Mouse (Mus musculus) G1E-ER4 (cell line): ENCODE measurements around the gene Cep170. TPM values are rescaled to one million over a fixed set of nuclear protein-coding genes. Genes with fewer than 3 reads are reported as not detected.

Experiments
- GATA1 ChIP-seq: IDR thresholded peaks from one replicate; pipeline ENCODE4 v1.8.0; 2012; ENCODE audit warnings: low read length, inconsistent platforms
- polyA plus RNA-seq: library from polyadenylated mRNA; stranded (reverse); fragments of >175 nt; gene quantifications from 2 replicates; pipeline ENCODE4 v1.2.3, GENCODE M21; 2012

Cep170 gene
- polyA plus RNA-seq = 2.2 and 3.0 TPM in 2 replicates

DNA sequence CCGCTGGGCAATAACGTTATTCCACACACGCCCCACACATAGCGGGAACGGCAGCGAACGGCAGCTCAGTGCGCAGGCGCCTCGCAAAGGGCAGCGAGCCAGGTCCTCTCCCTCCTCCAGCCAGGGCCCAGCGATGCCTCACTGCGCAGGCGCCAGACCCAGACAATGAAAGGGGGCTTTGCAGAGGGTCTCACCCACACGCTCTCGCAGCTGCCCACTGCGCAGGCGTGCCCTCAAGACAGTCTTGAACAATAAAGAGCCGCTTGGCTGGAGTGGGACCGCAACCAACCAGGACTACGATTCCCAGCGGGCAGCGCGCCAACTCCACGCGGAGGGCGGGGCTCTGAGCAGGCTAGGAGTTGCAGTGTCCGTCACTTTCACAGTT lies at the start of gene Cep170:
Gene Cep170 (minus strand): TSS at position 32 of the 385 bp plus-strand sequence.
- TF ChIP-seq GATA1 = no peak

DNA sequence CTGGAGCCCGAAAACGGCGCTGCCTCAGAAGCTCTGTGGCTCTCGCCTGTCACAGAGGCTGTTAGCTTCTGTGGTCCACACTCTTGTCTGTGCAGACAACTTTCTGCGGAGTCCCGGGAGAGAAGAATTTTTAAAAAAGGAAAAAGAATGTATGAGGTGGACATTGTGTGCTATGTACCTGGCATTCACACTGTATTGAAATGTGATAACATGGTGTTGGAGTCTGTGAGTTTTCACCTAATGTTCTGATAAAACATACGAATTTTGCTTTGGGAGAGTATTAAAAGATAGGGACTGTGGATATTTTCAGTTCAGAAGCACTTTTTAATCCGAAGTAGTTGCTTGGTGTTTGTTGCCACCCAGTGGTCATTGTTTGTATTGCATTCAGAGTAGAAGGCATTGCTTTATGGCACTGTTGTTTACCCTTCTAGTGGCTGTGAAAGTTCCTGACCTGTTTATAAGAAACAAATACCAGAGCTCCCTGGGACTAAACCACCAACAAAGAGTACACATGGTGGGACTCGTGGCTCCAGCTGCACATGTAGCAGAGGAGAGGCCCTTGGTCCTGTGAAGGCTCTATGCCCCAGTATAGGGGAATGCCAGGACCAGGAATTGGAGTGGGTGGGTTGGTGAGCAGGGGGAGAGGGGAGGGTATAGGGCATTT lies 48.2 kb upstream of the Cep170 start:
- no peak for TF ChIP-seq GATA1

DNA sequence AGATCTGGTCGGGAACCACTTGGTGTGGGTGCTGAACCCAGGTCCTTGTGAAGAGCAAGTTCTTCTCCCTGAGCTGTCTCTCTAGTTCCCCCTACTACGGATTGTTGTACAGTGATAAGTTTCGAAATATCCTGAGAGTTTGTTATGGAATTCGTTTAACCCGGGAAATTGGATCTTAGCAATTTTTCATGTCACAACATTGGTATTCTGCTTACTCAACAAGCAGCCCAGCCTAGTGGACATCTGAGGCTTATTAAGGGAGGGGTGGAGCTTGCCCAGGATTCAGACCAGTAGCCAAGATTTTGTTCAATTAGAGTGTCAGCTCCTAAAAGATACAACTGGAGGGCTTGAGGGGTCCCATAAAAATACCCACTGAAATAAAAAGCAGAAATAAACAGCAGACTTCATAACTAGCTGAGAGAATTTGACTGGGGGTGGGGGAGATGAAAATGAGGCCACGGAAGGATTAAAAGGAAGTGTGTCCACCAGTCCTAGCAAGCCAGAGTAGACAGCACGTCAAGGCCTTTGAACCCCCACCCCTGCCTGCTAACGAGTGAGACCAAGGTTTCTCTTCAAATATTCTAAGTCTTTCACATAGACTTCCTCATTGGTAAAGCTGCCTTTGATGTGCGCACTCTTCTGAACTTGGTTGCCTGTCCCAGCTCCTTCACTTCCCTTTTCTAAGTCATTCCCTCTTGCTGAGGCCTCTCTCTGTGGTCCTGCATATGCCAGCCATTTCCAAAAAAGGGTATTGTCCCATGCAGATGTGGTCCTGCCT lies 39.1 kb upstream of the Cep170 start:
- TF ChIP-seq GATA1 = no peak

DNA sequence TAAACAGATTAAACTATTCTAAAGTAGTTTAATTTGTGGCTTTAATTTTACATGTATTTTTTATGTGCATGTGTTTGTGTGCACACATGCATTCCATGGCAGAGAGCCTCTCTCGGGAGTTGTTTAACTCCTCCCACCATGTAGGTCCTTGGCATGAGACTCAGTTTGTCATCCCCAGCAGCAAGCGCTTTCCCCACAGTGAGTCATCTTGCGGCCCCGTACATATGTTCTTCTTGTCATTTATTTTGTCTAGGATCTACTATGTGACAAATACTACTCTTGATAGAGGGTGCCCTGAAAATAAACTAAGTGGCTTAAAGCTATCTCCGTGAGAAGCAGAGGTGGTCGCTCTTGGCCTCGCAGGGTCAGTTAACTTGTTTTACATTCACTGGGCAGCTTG lies 37.5 kb upstream of the Cep170 start:
- TF ChIP-seq GATA1 = no peak

DNA sequence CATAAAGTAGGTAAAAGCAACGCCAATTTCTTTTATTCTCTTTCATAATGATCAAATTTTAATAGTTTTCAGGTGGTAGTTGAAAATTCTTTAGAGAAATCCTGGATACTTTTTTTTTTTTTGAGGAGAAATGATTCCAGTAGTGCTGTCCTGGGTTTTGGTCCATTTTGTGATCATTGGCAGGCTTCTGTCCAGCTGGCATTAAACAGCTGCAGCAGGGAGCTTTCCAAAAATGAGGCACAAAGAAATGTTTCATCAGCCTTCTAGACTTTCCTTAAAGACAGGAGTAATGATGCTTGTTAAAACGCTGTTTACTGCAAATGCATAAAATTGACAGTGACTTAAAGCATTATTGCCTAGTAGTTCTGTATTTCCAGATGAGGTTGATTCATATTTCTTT lies 35.5 kb upstream of the Cep170 start:
- TF ChIP-seq GATA1 = no peak

DNA sequence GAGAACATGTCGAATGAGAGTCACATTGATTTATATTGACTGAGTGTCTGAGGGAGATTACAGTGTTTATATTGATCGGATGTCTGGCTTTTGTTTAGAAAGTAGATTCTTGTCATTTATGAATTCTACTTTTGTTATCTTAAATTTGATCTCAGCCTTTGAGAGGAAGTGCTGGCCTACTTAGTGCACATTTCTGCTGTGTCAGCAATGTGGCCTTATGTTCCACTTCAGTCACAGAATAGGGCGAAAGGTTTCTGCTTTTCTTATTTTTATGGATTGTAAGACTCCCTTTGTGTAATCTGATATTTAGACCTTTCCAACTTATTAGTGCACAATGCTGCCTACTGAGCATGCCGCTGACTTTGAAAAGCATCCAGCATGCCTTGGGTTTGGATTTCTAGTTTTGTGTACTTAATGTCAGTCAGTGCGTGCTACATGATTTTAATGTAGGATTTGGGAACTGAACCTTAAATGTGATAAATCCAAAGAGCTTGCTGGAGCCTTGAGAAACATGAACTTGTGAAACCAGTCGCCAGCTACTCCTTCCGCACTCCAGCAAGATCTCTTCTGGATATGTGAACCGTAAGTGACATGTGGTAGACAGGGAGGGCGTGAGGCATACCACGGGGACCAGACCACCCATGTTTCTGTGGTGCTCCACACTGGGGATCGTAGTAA lies 34.9 kb upstream of the Cep170 start:
- TF ChIP-seq GATA1 = no peak

DNA sequence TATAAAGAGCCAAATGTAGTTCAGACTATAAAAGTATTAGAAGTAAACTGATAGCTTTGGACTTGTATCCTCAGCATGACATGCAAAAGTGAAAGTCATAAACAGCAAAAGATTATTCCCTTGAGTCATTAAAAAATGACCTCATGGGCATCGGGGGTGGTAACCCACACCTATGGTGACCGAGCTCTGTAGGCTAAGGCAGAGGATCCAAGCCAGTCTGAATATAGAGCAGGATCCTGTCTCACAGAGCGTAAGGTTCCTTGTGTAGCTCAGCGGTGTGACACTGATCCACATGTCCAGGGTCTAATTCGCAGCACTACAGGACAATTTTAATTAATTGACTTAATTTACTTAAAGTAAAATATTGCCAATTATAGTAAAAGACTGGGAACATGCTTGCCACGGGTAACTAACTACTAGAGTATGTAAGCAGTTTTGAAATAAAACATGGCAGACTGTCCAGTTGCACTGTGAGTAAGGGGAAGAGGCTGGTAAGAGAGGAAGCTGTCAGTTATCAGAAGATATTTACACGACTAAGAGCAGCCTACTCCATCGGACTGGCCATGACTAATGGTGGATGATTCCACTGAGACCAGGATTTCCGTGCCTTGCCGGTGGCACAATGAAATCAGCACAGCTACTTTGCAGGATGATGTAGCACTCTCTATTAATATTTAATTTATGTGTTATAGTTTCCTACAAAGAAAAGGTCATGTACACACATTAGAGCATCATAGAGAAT lies 33.4 kb upstream of the Cep170 start:
- TF ChIP-seq GATA1 = no peak

DNA sequence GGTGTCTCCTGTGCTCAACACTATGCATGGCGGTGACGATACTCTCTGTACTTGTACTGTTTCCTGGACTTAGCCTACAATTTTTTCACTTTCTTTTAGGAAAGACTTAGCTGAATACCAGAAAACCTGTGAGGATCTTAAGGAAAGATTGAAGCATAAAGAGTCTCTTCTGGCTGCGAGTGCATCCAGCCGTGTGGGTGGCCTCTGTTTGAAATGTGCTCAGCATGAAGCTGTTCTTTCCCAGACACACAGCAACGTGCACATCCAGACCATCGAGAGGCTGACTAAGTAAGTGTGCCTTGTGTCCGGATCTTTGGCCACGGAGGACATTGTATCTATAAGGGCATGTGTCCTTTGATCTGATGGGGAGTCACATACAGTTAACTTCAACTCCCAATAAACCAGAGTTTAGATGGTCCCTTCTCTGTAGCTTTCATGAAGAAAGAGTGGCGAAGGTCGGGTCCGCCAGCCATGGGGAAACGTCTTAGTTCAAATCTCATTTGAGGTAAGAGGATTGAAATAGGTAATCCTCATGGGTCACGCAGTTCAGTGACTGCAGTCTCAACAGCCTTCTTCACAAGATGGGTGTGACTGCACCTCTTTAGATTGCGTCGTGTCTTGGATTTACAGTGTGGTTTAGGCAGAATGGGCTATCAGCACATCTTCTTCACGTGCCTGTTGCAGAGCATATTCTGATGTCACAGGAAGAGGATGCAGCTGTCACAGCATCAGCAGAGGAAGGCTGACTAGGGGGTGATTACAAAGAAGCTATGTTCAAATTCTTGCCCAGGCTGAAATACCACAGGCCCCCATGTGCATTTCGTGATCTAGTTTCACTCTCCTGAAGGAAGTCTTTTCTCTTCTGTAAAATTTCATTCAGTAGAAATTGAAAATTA lies 31.5 kb upstream of the Cep170 start:
- TF ChIP-seq GATA1 = no peak

DNA sequence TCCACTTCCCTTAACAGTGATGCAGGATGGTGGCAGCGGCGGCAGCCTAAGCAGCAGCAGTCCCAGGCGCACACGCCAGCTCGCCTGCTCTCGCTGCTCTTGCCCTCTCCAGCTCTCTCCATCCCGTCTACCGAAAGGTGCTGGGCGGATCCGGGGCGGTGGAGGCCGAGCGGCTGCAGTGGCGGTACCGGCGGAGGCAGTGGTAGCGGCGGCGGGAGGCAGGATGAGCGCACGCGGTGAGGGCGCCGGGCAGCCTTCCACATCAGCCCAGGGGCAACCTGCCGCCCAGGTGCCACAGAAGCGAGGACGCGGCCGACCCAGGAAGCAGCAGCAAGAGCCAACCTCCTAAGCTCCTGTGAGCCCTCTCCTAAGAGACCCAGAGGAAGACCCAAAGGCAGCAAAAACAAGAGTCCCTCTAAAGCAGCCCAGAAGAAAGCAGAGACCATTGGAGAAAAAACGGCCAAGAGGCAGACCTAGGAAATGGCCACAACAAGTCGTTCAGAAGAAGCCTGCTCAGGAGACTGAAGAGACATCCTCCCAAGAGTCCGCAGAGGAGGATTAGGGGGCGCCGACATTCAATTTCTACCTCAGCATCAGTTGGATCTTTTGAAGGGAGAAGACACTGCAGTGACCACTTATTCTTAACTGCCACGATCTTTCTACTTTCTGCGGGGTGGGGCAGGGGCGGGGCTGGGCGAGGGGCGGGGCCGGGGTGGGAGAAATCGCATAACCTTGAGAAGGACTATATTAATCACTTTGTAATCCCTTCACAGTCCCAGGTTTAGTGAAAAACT lies 21.8 kb upstream of the Cep170 start:
- no peak for TF ChIP-seq GATA1

DNA sequence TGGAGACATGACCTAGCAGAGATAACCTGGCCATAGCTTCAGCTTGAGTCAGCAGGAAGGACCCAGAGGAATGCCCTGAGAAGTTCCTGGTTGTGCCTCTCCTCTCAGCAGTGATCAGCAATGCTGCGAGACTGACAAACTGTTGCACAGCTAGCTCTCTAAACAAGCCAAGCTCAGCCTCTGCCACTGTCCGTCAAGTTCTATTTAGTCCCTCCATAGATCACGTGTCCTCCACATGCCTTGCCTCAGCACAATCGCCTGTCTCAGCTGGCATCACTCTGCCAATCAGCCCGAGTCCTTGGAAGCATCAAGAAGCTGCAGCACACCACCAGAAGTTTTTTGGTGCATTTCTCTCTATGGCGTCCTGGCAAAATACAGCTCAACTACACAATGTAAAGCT lies 21.0 kb upstream of the Cep170 start:
- no peak for TF ChIP-seq GATA1

DNA sequence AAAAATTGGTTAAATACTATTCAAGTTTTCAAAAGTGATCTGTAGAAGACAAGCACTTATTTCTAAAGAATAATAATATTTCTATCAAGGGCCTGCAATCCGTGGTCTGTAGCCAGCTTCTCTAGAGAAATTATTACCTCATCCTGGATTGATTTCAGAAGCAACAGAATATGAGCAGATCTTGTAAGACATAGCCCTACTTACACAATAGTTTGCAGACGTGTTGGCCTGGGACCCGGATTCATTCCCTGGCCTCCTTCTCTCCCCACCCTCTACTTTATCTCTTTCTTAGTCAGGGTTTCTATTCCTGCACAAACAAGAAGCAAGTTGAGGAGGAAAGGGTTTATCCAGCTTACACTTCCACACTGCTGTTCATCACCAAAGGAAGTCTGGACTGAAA lies 20.1 kb upstream of the Cep170 start:
- TF ChIP-seq GATA1 = no peak

DNA sequence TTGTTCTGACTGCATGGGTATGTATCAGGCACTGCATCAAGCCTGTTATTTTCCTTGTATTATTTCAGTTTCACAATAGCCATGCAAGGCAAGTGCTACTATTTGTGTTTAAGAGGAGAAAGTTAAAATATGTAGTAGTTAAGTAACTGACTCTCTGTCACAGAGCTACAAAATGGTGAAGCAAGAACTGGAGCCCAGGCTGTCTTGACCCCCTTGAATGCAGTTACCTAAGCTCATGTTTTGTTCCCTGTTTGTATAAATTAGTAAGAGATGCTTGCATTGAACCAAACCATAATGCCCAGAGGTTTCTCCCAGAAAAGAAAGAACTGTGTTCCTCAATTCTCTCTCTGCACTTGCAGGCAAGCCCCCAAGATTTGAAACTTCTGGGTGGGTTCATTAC lies 19.4 kb upstream of the Cep170 start:
- no peak for TF ChIP-seq GATA1

DNA sequence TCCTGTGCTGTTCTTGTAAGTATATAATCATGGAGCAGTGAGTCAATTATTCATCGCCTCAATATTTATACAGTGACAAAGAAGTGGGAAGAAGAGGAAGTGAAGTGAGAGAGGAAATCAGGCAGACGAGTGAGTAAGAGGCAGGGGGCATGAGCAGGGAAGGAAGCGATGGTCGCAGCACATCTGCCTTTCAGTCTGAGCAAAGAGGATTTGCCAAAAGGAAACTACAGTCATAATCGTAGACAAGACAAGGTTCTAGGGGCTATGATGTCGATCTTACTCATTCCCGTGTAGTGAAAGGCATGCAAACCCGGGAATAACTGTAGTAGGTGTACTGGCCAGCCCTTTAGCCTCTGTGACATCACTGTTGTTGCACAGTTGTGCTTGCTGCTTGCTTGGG lies 18.7 kb upstream of the Cep170 start:
- no peak for TF ChIP-seq GATA1

DNA sequence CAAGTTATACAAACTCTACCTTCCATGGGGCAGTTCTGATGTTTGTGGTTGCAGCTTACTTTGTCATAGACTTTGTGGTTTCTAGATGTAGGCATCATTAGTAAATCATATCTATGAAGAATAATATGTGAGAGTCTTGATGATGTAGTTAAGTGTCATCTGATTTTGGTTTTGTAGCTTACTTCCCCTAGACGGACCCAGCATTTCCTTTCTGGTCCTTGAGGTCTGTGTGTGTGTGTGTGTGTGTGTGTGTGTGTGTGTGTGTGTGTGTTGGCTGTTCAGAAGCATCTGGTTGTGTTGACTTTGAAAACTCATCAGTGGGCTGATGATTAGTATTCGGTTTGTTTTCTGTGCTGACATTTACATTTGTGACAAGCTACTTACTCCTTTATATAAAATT lies 18.2 kb upstream of the Cep170 start:
- TF ChIP-seq GATA1 = no peak
